Mouse (Mus musculus): ENCODE data around the gene Rinl. TPM values are rescaled to one million over a fixed set of nuclear protein-coding genes. Genes with fewer than 3 reads are reported as not detected.

Rinl gene
- total RNA-seq, 2 experiments from 2014 or later = 2.1 to 2.2 TPM

- DNase-seq = peak; percentile 74 to 75
- intact Hi-C loops (cut with DNase I) = loop anchor here (1.0 kb wide), 1 partner anchor 8 kb away; no protein-coding TSS in a partner anchor
Measured at GRCm38 (mm10) chr7:28820358-28821260, 31.8 kb downstream of the Rinl start.

DNA sequence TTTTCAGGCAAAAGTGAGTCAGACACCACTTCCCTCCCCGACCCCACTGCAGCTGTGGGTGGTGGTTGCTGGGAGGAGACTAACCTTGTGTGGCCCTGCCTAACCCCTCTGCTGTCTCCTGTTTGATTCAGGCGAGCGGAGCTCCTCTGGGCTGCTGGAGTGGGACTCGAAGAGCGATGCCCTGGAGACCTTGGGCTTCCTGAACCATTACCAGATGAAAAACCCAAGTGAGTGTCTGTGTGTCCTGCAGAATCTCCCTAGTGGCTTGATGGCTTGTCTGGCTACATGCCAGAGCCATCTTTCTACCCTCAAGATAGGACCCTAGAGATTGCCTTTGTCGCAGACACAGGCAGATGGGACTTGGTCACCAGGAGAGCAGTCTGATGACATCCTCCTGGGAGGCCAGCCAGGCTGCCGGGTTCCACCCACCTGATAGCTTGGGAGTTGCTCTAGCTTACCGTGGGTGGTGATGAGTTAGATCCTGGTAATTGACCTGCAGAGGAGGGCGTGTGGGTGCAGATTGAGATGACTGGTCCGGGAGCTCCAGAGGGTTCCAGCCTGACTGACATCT, 32.6 kb downstream of the Rinl start:
- DNase-seq = peak; percentile 79 to 85
- intact Hi-C loops (cut with DNase I) = no loop called here

GRCm38 (mm10) chr7:28822556-28822955, 33.8 kb downstream of the Rinl start:
- intact Hi-C loops (cut with DNase I) = no loop called here
- DNase-seq = no peak

- intact Hi-C loops (cut with DNase I) = loop anchor here (1.0 kb wide), 1 partner anchor 10 kb away; no protein-coding TSS in a partner anchor
- DNase-seq = peak in 1 of 2 experiments; percentile 38
Measured at GRCm38 (mm10) chr7:28822993-28823903, 34.5 kb downstream of the Rinl start.

DNA sequence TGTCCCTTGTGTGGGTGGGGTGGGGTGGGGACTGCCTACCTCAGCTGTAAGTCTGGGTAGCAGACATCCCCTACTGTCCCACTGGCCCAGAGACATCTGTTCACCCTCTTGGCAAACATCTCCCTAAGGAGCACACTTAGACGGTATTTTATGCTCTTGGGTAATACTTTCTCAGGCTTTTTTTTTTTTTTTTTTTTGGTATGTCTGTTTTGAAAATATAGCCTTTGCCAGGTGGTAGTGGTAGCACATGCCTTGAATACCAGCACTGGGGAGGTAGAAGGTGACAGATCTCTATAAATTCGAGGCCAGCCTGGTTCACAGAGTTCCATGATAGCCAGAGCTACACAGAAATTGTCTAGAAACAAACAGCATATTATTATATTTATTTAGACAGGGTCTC, 35.2 kb downstream of the Rinl start:
- intact Hi-C loops (cut with DNase I) = loop anchor here (1.0 to 2.0 kb wide), 2 partner anchors 11 to 15 kb away; partner anchors contain the start of gene Hnrnpl
- DNase-seq = no peak

DNA sequence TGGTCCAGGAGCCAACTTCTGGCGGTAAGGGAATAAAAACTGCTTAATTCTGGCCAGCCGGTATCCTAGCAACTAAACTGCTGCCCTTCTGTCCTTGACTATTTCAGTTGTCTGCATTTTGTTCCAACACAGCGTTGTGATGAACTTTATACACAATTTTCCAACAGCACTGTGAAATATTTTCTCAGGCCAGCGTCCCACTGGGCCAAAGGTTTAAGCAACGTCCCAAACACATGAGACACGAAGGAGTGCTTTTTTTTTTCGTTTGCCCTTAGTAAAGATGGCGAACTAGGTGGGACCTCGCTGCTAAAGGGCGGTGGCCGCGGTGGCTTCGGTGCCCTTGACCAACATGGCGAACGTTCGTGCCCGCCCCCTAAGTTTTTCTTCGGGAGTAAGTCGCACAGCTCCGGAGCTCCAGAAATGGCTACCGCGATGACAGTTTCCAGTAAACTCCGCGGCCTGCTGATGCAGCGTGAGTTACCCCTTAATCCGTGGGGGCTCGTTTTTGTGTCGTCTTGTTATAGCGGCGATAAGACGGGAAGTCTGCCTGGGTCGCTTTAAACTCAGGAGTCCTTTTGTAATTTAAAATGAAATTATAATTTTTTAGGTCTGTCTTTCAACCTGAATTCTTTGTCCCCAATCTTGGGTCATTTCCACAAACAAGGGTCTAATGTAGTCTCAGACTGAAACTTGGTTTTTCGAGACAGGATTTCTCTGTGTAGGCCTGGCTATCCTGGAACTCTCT, 36.3 kb downstream of the Rinl start, which contains the start of gene Ech1:
Gene Ech1, plus strand, starts transcription at position 277 of the 745 bp plus-strand sequence.
- intact Hi-C loops (cut with DNase I) = loop anchor here (2.0 kb wide), 1 partner anchor 16 kb away; the partner anchor contains the start of gene Hnrnpl
- DNase-seq = peak; percentile 95

DNA sequence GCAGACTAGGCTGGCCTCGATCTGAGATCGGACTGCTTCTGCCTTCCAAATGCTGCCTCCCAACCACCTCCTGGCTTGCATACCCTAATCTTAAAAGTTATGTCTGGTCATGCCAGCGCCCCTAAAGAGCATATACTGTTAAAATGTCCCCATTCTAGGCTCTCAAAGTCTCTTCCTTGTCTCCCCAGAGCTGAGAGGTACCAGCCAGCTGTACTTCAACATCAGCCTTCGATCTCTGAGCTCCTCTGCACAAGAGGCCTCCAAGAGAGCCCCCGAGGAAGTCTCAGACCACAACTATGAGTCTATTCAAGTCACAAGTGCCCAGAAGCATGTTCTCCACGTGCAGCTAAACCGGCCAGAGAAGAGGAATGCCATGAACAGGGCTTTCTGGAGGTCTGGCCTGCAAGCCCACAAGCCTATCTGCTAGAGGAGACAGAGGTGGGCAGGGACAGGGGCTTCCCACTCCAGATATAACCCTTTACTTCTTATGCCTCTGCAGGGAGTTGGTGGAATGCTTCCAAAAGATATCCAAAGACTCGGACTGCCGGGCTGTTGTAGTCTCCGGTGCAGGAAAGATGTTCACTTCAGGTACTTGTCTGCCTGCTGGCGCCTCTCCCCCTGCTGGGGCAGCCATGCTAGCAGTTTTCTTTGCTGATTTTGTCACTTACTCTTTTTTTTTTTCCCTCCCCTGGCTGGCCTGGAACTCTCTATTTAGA, 37.1 kb downstream of the Rinl start:
- intact Hi-C loops (cut with DNase I) = loop anchor here (2.0 kb wide), 3 partner anchors 17 to 41 kb away; partner anchors contain the start of gene Hnrnpl
- DNase-seq = peak; percentile 67 to 72

- DNase-seq = peak in 1 of 2 experiments; percentile 32
- intact Hi-C loops (cut with DNase I) = loop anchor here (2.0 kb wide), 2 partner anchors 32 to 40 kb away; no protein-coding TSS in a partner anchor
Measured at GRCm38 (mm10) chr7:28826402-28826772, 37.6 kb downstream of the Rinl start.

- intact Hi-C loops (cut with DNase I) = loop anchor here (1.0 to 2.0 kb wide), 3 partner anchors 14 to 39 kb away; no protein-coding TSS in a partner anchor
- DNase-seq = peak in 1 of 2 experiments; percentile 71
Measured at GRCm38 (mm10) chr7:28827338-28827737, 38.6 kb downstream of the Rinl start.

DNA sequence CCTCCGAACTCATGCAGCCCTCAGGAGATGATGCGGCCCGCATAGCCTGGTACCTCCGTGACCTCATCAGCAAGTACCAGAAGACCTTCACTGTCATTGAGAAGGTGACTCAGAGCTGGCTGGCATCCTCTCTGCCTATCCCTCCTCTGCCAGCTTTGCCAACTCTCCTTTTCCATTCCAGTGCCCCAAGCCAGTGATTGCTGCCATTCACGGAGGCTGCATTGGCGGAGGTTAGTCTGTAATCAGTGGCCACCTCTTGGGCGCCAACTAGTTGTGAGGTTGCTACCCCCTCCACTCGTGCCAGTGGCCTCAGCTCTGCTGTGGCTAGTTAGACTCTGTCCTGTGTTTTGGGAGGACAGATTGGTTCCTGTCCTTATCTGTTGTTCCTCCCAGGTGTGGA, 41.1 kb downstream of the Rinl start:
- intact Hi-C loops (cut with DNase I) = no loop called here
- DNase-seq = peak; percentile 80 to 81

GRCm38 (mm10) chr7:28830981-28831380, 42.2 kb downstream of the Rinl start:
- peak in 1 of 2 experiments; percentile 50 for DNase-seq
- intact Hi-C loops (cut with DNase I) = no loop called here

DNA sequence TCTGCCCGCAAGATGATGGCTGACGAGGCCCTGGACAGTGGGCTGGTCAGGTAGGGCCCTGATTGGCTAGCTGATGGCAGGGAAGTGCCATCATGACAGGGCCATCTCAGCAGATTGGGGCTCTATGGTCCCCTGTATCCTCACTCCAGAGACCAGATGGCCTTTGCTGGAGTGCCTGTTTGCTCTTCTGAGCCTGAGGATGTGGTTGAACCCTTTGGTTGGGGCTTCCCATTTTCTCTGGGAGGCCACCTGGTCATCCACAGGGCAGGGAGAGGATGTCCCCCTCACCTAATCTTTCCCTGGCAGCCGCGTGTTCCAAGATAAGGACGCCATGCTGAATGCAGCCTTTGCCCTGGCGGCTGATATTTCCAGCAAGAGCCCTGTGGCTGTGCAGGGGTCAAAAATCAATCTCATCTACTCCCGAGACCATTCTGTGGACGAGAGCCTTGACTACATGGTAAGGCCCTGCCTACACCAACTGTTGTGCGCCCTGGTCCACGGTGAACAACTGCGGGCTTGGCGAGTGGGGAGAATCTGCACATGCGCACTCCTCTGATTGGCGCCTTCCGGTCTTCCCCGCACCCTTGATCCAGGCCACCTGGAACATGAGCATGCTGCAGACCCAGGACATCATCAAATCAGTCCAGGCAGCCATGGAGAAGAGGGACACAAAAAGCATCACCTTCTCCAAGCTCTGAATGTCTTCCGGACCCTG, 42.8 kb downstream of the Rinl start:
- intact Hi-C loops (cut with DNase I) = no loop called here
- DNase-seq = peak in 1 of 2 experiments; percentile 12

- peak in 1 of 2 experiments; percentile 13 for DNase-seq
- intact Hi-C loops (cut with DNase I) = no loop called here
Measured at GRCm38 (mm10) chr7:28832137-28832536, 43.4 kb downstream of the Rinl start.

GRCm38 (mm10) chr7:28833723-28834347, 45.1 kb downstream of the Rinl start, which contains the start of gene Lgals4:
Gene Lgals4 (plus strand): TSS chr7:28833854.
- peak in 1 of 2 experiments; percentile 26 for DNase-seq

GRCm38 (mm10) chr7:28836936-28837335, 48.2 kb downstream of the Rinl start:
- intact Hi-C loops (cut with DNase I) = no loop called here
- DNase-seq = no peak

More at GRCm38 (mm10) chr7:28833723-28834347, 45.1 kb downstream of the Rinl start, which contains the start of gene Lgals4:
- intact Hi-C loops (cut with DNase I) = no loop called here

- intact Hi-C loops (cut with DNase I) = no loop called here
- no peak for DNase-seq
Measured at GRCm38 (mm10) chr7:28838331-28838730, 49.6 kb downstream of the Rinl start.

DNA sequence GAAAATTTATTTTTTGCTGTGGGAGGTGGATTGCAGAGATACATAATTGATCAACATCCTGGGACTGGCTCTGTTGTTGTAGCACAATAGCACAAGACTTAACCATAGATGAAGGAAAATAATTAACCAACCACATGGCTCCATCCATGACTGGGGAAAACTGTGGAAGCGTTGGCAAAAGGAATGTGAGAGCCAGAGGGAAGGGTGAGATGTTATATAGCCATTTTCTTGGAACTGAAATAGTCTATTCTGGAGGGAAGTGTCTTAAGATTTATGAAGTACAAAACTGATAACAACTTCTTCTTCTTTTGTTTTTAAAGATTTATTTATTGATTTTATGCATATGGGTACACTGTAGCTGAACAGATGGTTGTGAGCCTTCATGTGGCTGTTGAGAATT, 58.5 kb downstream of the Rinl start:
- DNase-seq = no peak
- intact Hi-C loops (cut with DNase I) = no loop called here

Measured in heart, postnatal 10 days (tissue).